9 mouse cellular contexts compared by ENCODE assay signal in the genomic region with DNA sequence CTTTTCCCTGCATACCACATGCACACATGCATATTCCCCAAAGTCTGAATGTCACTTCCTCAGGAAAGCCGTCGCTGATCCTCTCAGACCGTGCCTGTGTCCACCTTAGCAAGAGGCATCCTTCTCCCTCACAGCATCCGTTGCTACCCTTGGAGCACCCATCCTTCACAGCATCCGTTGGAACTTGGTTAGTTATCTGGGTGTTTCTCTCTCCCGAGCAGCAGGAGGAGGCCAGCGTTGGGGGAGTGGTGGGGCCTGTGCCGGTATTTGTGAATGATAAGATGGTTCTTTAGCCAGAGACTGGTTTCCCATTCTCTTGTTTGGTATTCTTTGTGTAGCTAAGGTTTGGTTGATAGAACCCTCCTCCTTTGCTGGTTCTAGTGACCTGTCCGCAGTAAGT. TPM values are rescaled to one million over a fixed set of nuclear protein-coding genes. Genes with fewer than 3 reads are reported as not detected.
DNase-seq lines count a peak whose midpoint lies in the region; ATAC-seq and TF ChIP-seq lines count a peak whose summit lies in the region.
"Had no signal": no experiment of that assay in that cellular context is flagged by ENCODE, and none has a peak within 500 bp of the region (broad histone marks: within the 10 kb centered on the region; RNA-seq: fewer than 3 reads in every experiment).

No protein-coding gene starts in this region.

- DNase-seq in hindbrain, postnatal 0 days (ENCODE audit: low spot score): no peak
- peak; percentile 28 for DNase-seq in G1E (ENCODE audit: low spot score)
- DNase-seq in liver, embryonic 13.5 days: peak; percentile 72
- DNase-seq in embryo, embryonic 9.5 days (ENCODE audit: extremely low spot score): no peak
- DNase-seq in embryo, embryonic 10 days (ENCODE audit: low spot score): no peak
- DNase-seq: cerebellum, postnatal 36 days had no signal

- H3K4me2 ChIP-seq in hindbrain, embryonic 15.5 days: no peak overlapping the region
- H3K4me2 ChIP-seq in hindbrain, postnatal 0 days (ENCODE audit: low read depth, low read length): no peak overlapping the region
- no peak overlapping the region for H3K4me2 ChIP-seq in embryonic facial prominence, embryonic 15.5 days (replicated peaks)
- peak overlapping the region; percentile 89 for H3K4me2 ChIP-seq in liver, embryonic 13.5 days

- H3K9me3 ChIP-seq in hindbrain, embryonic 15.5 days: no peaks in the 10 kb centered on the region
- H3K9me3 ChIP-seq in hindbrain, postnatal 0 days (ENCODE audit: low read length): no peaks in the 10 kb centered on the region
- no peaks in the 10 kb centered on the region for H3K9me3 ChIP-seq in G1E (replicated peaks)
- H3K9me3 ChIP-seq in embryonic facial prominence, embryonic 15.5 days (replicated peaks): no peaks in the 10 kb centered on the region
- no peaks in the 10 kb centered on the region for H3K9me3 ChIP-seq in liver, embryonic 13.5 days (replicated peaks)

- peaks cover 49% of the 10 kb centered on the region for H3K4me1 ChIP-seq in hindbrain, embryonic 15.5 days (replicated peaks)
- peaks cover 20% of the 10 kb centered on the region for H3K4me1 ChIP-seq in hindbrain, postnatal 0 days (ENCODE audit: insufficient read depth, low read length)
- H3K4me1 ChIP-seq in G1E (ENCODE audit: insufficient read depth, low read depth, low read length): peaks cover 84% of the 10 kb centered on the region
- peaks cover 54% of the 10 kb centered on the region for H3K4me1 ChIP-seq in embryonic facial prominence, embryonic 15.5 days
- peaks cover 96% of the 10 kb centered on the region for H3K4me1 ChIP-seq in liver, embryonic 13.5 days (replicated peaks)

- H3K27me3 ChIP-seq in hindbrain, embryonic 15.5 days: no peaks in the 10 kb centered on the region
- no peaks in the 10 kb centered on the region for H3K27me3 ChIP-seq in hindbrain, postnatal 0 days (ENCODE audit: insufficient read depth, low read length)
- no peaks in the 10 kb centered on the region for H3K27me3 ChIP-seq in G1E (ENCODE audit: insufficient read depth, low read length)
- no peaks in the 10 kb centered on the region for H3K27me3 ChIP-seq in embryonic facial prominence, embryonic 15.5 days
- H3K27me3 ChIP-seq in liver, embryonic 13.5 days: no peaks in the 10 kb centered on the region

- TF ChIP-seq CTCF in hindbrain, postnatal 0 days (IDR thresholded peaks at IDR 0.05; ENCODE audit: low read depth): no peak
- TF ChIP-seq CTCF in G1E (IDR thresholded peaks at IDR 0.05; ENCODE audit: low read depth, low read length): no peak

- WGBS in hindbrain, embryonic 15.5 days: 80% methylated on average over 9 of the region's 9 CpGs
- 85% methylated on average over 9 of the region's 9 CpGs for WGBS in hindbrain, postnatal 0 days
- 76% methylated on average over 9 of the region's 9 CpGs for WGBS in embryonic facial prominence, embryonic 15.5 days
- WGBS in liver, embryonic 13.5 days (ENCODE audit: insufficient replicate concordance): 16% methylated on average over 9 of the region's 9 CpGs

- no peak overlapping the region for H3K4me3 ChIP-seq in hindbrain, embryonic 15.5 days
- no peak overlapping the region for H3K4me3 ChIP-seq in hindbrain, postnatal 0 days (ENCODE audit: low read length)
- H3K4me3 ChIP-seq in G1E (ENCODE audit: low read depth, low read length): peak overlapping the region; percentile 65; the same call in 1 of the 2 replicates
- no peak overlapping the region for H3K4me3 ChIP-seq in embryonic facial prominence, embryonic 15.5 days (replicated peaks)
- peak overlapping the region; percentile 54 for H3K4me3 ChIP-seq in liver, embryonic 13.5 days (replicated peaks)

- no peak overlapping the region for H3K9ac ChIP-seq in hindbrain, embryonic 15.5 days
- H3K9ac ChIP-seq in hindbrain, postnatal 0 days (replicated peaks; ENCODE audit: low read length): no peak overlapping the region
- H3K9ac ChIP-seq in embryonic facial prominence, embryonic 15.5 days: no peak overlapping the region
- H3K9ac ChIP-seq in liver, embryonic 13.5 days: peak overlapping the region; percentile 77

- H3K36me3 ChIP-seq in hindbrain, embryonic 15.5 days: no peaks in the 10 kb centered on the region
- H3K36me3 ChIP-seq in hindbrain, postnatal 0 days (ENCODE audit: insufficient read depth, low read length): no peaks in the 10 kb centered on the region; the same call in 1 of the 2 replicates
- H3K36me3 ChIP-seq in G1E (replicated peaks): peaks cover 76% of the 10 kb centered on the region
- H3K36me3 ChIP-seq in embryonic facial prominence, embryonic 15.5 days: no peaks in the 10 kb centered on the region
- peaks cover 22% of the 10 kb centered on the region for H3K36me3 ChIP-seq in liver, embryonic 13.5 days

- H3K27ac ChIP-seq in hindbrain, embryonic 15.5 days (replicated peaks): peak overlapping the region; percentile 69; the same call in 1 of the 2 replicates
- no peak overlapping the region for H3K27ac ChIP-seq in hindbrain, postnatal 0 days
- H3K27ac ChIP-seq in embryonic facial prominence, embryonic 15.5 days (replicated peaks): peak overlapping the region; percentile 89
- peak overlapping the region; percentile 97 for H3K27ac ChIP-seq in liver, embryonic 13.5 days

- no peak for ATAC-seq in hindbrain, embryonic 15.5 days (ENCODE audit: low FRiP score, low read depth)
- ATAC-seq in hindbrain, postnatal 0 days: no peak
- no peak for ATAC-seq in G1E (ENCODE audit: extremely low read depth, insufficient number of reproducible peaks, low FRiP score, poor library complexity, severe bottlenecking)
- no peak for ATAC-seq in embryonic facial prominence, embryonic 15.5 days (ENCODE audit: insufficient number of reproducible peaks, low FRiP score, low TSS enrichment, low read depth)
- ATAC-seq in liver, embryonic 13.5 days (ENCODE audit: low read depth): peak; percentile 80
- no peak for ATAC-seq in frontal cortex, adult (ENCODE audit: low TSS enrichment)

RNA-seq across cellular contexts. Expression of a gene that starts 2.7 kb away (rescaled TPM):
- 1.4 and 1.9 TPM in 2 replicates for polyA plus RNA-seq in hindbrain, embryonic 15.5 days (2015; fragmentation: Nextera tagmentation; extraction: Ambion mirVana)
- total RNA-seq in hindbrain, postnatal 0 days (2014; rRNA removed): not detected in 2 replicates
- 0.69 and 0.91 TPM in 2 replicates for polyA plus RNA-seq in hindbrain, postnatal 0 days (2015; fragmentation: Nextera tagmentation; extraction: Ambion mirVana)
- total RNA-seq in G1E (2014; fragmentation: Nextera tagmentation) (not detected in 2 replicates), G1E (2017) (0.23 and 0.33 TPM in 2 replicates)
- polyA plus RNA-seq in G1E (2012): not detected in 2 replicates
- 1.3 and 1.4 TPM in 2 replicates for polyA plus RNA-seq in embryonic facial prominence, embryonic 15.5 days (2015; fragmentation: Nextera tagmentation; extraction: Ambion mirVana)
- 0.57 and 0.78 TPM in 2 replicates for polyA plus RNA-seq in liver, embryonic 13.5 days (2015; fragmentation: Nextera tagmentation; extraction: Ambion mirVana)

RNA-seq across cellular contexts. Expression of a gene that starts 21.8 kb away (rescaled TPM):
- 43.7 and 48.3 TPM in 2 replicates for polyA plus RNA-seq in hindbrain, embryonic 15.5 days (2015; fragmentation: Nextera tagmentation; extraction: Ambion mirVana)
- total RNA-seq in hindbrain, postnatal 0 days (2014; rRNA removed): 64.6 and 68.8 TPM in 2 replicates
- polyA plus RNA-seq in hindbrain, postnatal 0 days (2015; fragmentation: Nextera tagmentation; extraction: Ambion mirVana): 28.2 and 29.8 TPM in 2 replicates
- 53.1 and 57.0 TPM in 2 replicates for total RNA-seq in G1E (2014; fragmentation: Nextera tagmentation)
- 28.8 and 32.7 TPM in 2 replicates for total RNA-seq in G1E (2017)
- 41.9 and 59.4 TPM in 2 replicates for polyA plus RNA-seq in G1E (2012)
- polyA plus RNA-seq in embryonic facial prominence, embryonic 15.5 days (2015; fragmentation: Nextera tagmentation; extraction: Ambion mirVana): 56.3 and 58.9 TPM in 2 replicates
- polyA plus RNA-seq in liver, embryonic 13.5 days (2015; fragmentation: Nextera tagmentation; extraction: Ambion mirVana): 17.3 and 21.8 TPM in 2 replicates

RNA-seq across cellular contexts. Expression of a gene that starts 59.8 kb away (rescaled TPM):
- polyA plus RNA-seq in hindbrain, embryonic 15.5 days (2015; fragmentation: Nextera tagmentation; extraction: Ambion mirVana): 0.29 and 0.34 TPM in 2 replicates
- 1.5 TPM in 1 of 2 replicates, not detected in the other for total RNA-seq in hindbrain, postnatal 0 days (2014; rRNA removed)
- polyA plus RNA-seq in hindbrain, postnatal 0 days (2015; fragmentation: Nextera tagmentation; extraction: Ambion mirVana): 0.49 and 0.51 TPM in 2 replicates
- total RNA-seq in G1E (2014; fragmentation: Nextera tagmentation) (not detected in 2 replicates), G1E (2017) (0.27 TPM in 1 of 2 replicates, not detected in the other)
- not detected in 2 replicates for polyA plus RNA-seq in G1E (2012)
- 6.0 and 7.2 TPM in 2 replicates for polyA plus RNA-seq in embryonic facial prominence, embryonic 15.5 days (2015; fragmentation: Nextera tagmentation; extraction: Ambion mirVana)
- 0.24 TPM in 1 of 2 replicates, not detected in the other for polyA plus RNA-seq in liver, embryonic 13.5 days (2015; fragmentation: Nextera tagmentation; extraction: Ambion mirVana)

Comparison
In these comparisons a context has a peak if more than half of its experiments do, and no peak if none do; other contexts are left out.
1. H3K4me3 ChIP-seq: peak in G1E (single experiment) and liver, embryonic 13.5 days (single experiment); none in hindbrain, embryonic 15.5 days (single experiment), hindbrain, postnatal 0 days (single experiment) and embryonic facial prominence, embryonic 15.5 days (single experiment).
2. DNase-seq: peak in G1E (single experiment) and liver, embryonic 13.5 days (single experiment); none in hindbrain, postnatal 0 days (single experiment), embryo, embryonic 9.5 days (single experiment) and embryo, embryonic 10 days (single experiment).